Mouse (Mus musculus) G1E (cell line): Measurements from ENCODE around the gene H2-Eb2. TPM values are rescaled to one million over a fixed set of nuclear protein-coding genes. Genes with fewer than 3 reads are reported as not detected.

ENCODE experiments used
- ATAC-seq: 2 replicates; pipeline ENCODE4 v1.8.0; 2016; ENCODE audit warnings: mild to moderate bottlenecking; ENCODE audit not compliant: insufficient number of reproducible peaks, poor library complexity, low FRiP score, severe bottlenecking; ENCODE audit errors: extremely low read depth
- DNase-seq: peaks from one replicate; pipeline ENCODE4 v3.0.0; 2012; ENCODE audit warnings: low spot score
- H3K27me3 ChIP-seq: 2 replicates; pipeline ENCODE4 v1.6.1; 2012; ENCODE audit warnings: mild to moderate bottlenecking, low read length, inconsistent platforms; ENCODE audit not compliant: insufficient read depth
- H3K36me3 ChIP-seq: replicated peaks from 2 replicates; pipeline ENCODE3; 2012; ENCODE audit warnings: mild to moderate bottlenecking, inconsistent platforms
- H3K4me1 ChIP-seq: 2 replicates; pipeline ENCODE4 v1.6.1; 2012; ENCODE audit warnings: low read depth, low read length, inconsistent platforms, mixed read lengths; ENCODE audit not compliant: insufficient read depth
- H3K4me3 ChIP-seq: 2 replicates; pipeline ENCODE4 v1.5.1; 2012; ENCODE audit warnings: low read depth, mild to moderate bottlenecking, inconsistent platforms, low read length, moderate library complexity, mixed read lengths
- H3K9me3 ChIP-seq: replicated peaks from 2 replicates; pipeline ENCODE4 v1.6.1; 2012; ENCODE audit warnings: inconsistent platforms
- CTCF ChIP-seq: IDR thresholded peaks from 2 replicates; pipeline ENCODE4 v1.5.1; 2012; ENCODE audit warnings: low read depth, low read length, inconsistent platforms, mixed read lengths
- GATA1 ChIP-seq: IDR thresholded peaks from 2 replicates; pipeline ENCODE4 v1.6.1; 2012; ENCODE audit warnings: borderline replicate concordance, low read length, inconsistent platforms, mixed read lengths
- GATA2 ChIP-seq: IDR thresholded peaks from 2 replicates; pipeline ENCODE4 v1.6.1; 2012; ENCODE audit warnings: low read depth, low read length, inconsistent platforms, borderline replicate concordance
- POLR2AphosphoS5 ChIP-seq: IDR thresholded peaks from 2 replicates; pipeline ENCODE4 v1.6.1; 2012; ENCODE audit warnings: low read depth, low read length, inconsistent platforms; ENCODE audit not compliant: insufficient replicate concordance
- TAL1 ChIP-seq: conservative IDR thresholded peaks from 2 replicates; pipeline ENCODE4 v1.6.1; 2012; ENCODE audit warnings: low read depth, low read length, inconsistent platforms, mixed read lengths
- polyA plus RNA-seq: library from polyadenylated mRNA; stranded (reverse); fragments of >175 nt; gene quantifications from 2 replicates; pipeline ENCODE4 v1.2.3, GENCODE M21; 2012
- total RNA-seq, 2 experiments: library from RNA; stranded (forward) in 1 of 2; stranded (reverse) in 1 of 2; fragments of 200-1000 nt in 1 of 2; fragments of >200 nt in 1 of 2; fragmentation: Nextera tagmentation in 1 of 2; gene quantifications; 2 replicates each; pipeline ENCODE4 v1.2.3; 2014 to 2017

Gene H2-Eb2
- total and polyA plus RNA-seq, 3 experiments = 0.05 TPM; not detected in 2

DNA sequence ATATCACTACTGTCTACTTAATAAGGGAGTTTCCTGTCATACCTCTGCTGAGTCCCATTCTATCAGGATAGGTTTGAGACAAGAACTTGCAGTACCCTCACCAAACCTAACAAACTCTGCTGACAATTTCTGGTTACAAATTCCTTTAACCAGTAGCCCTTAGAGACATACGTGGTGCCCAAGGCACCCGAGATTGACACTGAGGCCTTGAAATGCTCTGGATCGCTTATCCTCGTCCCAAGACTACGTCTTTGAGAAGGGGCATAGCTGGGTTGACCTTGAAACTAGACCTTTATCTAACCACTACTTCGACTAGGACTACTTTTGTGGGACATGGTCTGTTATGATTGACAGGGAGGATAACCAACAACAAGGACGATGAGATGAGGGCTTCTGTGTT is 20.0 kb downstream of the H2-Eb2 start:
- H3K4me3 ChIP-seq = no peak overlapping the region
- no peak for TF ChIP-seq CTCF
- no peaks in the 10 kb centered on the region; the same call in none of the 2 replicates for H3K27me3 ChIP-seq
- DNase-seq = no peak
- H3K9me3 ChIP-seq = no peaks in the 10 kb centered on the region
- no peaks in the 10 kb centered on the region for H3K36me3 ChIP-seq
- no peak for ATAC-seq
- H3K4me1 ChIP-seq = no peaks in the 10 kb centered on the region

DNA sequence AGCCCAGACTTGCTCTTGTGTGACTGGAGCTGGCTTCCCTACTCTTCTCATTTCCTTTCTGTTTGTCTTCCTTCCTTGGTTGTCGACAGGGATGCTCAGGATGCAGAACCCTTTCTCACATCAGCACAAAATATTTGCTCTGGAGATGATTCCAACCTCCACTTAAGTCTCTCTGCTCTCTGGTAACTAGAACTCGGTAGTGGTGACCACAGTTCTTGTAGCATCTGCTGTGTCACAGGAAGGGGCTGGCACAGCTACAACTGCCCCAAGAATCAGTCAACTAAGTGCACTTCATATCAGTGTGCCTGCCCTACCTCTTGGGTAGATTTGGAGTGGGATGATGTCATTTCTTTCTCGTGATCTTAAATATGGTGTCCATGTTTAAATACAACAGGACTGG is 20.6 kb downstream of the H2-Eb2 start:
- TF ChIP-seq CTCF (no peak), GATA2 (no peak), GATA1 (no peak), POLR2AphosphoS5 (no peak), TAL1 (no peak)
- H3K36me3 ChIP-seq = no peaks in the 10 kb centered on the region
- no peaks in the 10 kb centered on the region for H3K9me3 ChIP-seq
- DNase-seq (no peak), ATAC-seq (no peak)
- no peak overlapping the region for H3K4me3 ChIP-seq
- H3K27me3 ChIP-seq = no peaks in the 10 kb centered on the region; the same call in none of the 2 replicates
- no peaks in the 10 kb centered on the region for H3K4me1 ChIP-seq

DNA sequence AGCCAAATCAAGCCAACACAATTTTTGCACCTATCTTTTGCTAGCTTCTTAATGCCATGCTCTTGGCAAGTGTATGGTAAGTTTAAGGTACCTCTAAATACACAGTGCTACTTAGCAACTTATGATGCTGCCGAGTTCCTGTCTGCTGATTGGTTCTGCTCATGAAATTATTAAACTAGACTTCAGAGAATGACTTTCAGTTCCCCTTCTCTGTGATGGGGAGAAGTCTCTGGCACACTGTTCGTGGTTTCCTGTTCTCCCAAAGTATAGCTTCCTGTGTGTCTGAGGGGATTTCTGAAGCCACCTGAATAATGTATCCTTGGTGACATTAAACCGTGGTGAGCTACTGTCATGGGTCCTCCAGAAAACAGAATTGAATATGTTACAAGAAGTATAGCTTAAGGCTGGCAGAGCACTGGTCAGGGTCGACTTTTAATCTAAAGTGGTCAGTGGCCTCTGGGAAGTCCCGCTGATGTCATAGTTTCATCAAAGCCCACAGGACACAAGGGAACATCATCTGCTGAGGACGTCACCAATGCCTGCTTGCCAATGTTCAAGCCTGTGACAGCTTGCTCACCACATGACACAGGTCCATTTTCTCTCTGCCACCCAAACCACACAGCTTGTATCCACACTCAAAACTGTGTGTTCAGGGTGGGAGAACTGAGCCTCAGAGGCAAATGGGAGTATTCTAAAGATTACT is 22.3 kb downstream of the H2-Eb2 start:
- ATAC-seq = no peak
- no peaks in the 10 kb centered on the region for H3K4me1 ChIP-seq

DNA sequence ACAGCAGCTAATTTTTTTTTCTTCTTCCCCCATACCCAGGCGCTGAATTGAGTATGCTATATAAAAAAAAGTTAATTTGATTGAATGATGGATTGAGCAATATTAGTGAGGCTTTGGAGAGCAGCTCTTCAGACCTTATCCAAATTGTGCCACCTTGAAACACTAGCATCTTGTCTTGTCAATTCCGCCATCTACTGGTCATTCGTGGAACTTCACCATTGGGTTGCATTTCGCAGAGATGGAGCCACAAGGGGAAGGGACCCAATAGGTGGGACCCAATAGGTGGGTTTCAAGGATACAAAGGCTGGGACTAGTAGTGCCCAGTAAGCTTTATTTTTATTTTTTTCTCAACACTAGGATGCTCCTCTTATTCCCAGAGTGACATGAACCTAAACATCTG is 24.0 kb downstream of the H2-Eb2 start:
- peak; percentile 86 for TF ChIP-seq CTCF
- TF ChIP-seq POLR2AphosphoS5 = no peak
- no peak for TF ChIP-seq GATA2
- peak; percentile 13 for DNase-seq
- Histone ChIP-seq H3K36me3 (no peaks in the 10 kb centered on the region), H3K9me3 (no peaks in the 10 kb centered on the region), H3K4me1 (no peaks in the 10 kb centered on the region), H3K4me3 (no peak overlapping the region), H3K27me3 (no peaks in the 10 kb centered on the region; the same call in none of the 2 replicates)
- no peak for ATAC-seq

More for the DNA sequence above, 22.3 kb downstream of the H2-Eb2 start:
- no peak overlapping the region for H3K4me3 ChIP-seq
- no peaks in the 10 kb centered on the region for H3K9me3 ChIP-seq
- no peaks in the 10 kb centered on the region for H3K36me3 ChIP-seq
- no peak for DNase-seq
- no peak for TF ChIP-seq POLR2AphosphoS5
- no peak for TF ChIP-seq GATA1
- TF ChIP-seq CTCF = no peak
- no peak for TF ChIP-seq TAL1
- H3K27me3 ChIP-seq = no peaks in the 10 kb centered on the region; the same call in none of the 2 replicates

DNA sequence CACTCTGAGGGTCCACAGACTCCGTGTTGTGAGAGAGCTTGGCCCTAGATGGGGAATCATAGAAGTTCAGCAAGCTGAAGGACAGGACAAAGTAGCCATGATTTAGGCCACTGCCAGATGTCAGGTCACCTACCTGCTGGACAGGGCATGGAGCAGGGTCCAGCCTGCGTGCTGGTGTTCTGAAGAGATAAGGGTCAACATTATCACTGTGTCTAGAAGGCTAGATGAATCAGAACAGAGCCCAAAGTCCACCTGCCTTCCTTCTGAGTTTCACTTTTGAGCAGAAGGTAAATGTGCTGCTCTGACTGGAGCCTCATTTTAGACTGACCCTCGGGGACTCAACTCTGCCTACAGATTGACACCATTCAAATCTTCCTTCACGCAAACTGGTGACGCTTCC is 29.1 kb downstream of the H2-Eb2 start, which contains the start of gene Btnl2:
Btnl2 (plus strand) TSS at position 284 of the 400 bp plus-strand sequence.
- TF ChIP-seq GATA2 (no peak), POLR2AphosphoS5 (no peak), CTCF (no peak), TAL1 (no peak), GATA1 (no peak)
- H3K27me3 ChIP-seq = peaks cover 3% of the 10 kb centered on the region; the same call in 1 of the 2 replicates
- ATAC-seq (no peak), DNase-seq (no peak)
- H3K36me3 ChIP-seq = no peaks in the 10 kb centered on the region
- no peaks in the 10 kb centered on the region for H3K9me3 ChIP-seq
- H3K4me1 ChIP-seq = no peaks in the 10 kb centered on the region
- H3K4me3 ChIP-seq = no peak within 1 kb of the TSS

DNA sequence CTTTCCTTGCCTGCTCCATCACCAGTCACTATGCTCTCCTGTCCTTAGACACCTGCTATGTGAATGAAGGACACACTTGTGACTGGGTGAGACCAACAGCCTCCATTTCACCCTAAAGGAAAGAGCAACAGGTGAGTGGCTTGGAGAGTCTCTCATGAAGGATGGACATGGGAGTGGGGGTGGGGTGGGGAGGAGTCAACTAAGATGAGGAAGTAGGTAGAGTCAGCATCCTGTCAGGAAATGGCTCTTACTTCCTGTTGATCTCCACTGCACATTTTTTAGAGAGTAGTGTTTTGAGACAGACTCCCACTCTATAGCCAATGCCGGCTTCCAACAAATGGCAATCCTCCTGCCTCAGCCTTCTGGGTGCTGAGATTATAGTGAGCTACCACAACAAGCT is 29.5 kb downstream of the H2-Eb2 start:
- H3K27me3 ChIP-seq = peaks cover 3% of the 10 kb centered on the region; the same call in 1 of the 2 replicates
- no peak overlapping the region for H3K4me3 ChIP-seq
- TF ChIP-seq GATA1 (no peak), POLR2AphosphoS5 (no peak), CTCF (no peak), TAL1 (no peak), GATA2 (no peak)
- H3K36me3 ChIP-seq = no peaks in the 10 kb centered on the region
- DNase-seq = no peak
- no peak for ATAC-seq
- no peaks in the 10 kb centered on the region for H3K4me1 ChIP-seq
- no peaks in the 10 kb centered on the region for H3K9me3 ChIP-seq
